Mouse (Mus musculus) kidney, adult 2 months (tissue): ENCODE results near the gene Inpp5f.

Source experiments
- CTCF ChIP-seq: fragments of 200-500 bp; conservative IDR thresholded peaks from 2 replicates; pipeline ENCODE4 v1.5.1; 2011; ENCODE audit warnings: low read depth, mild to moderate bottlenecking, control low read depth, low read length, moderate library complexity, mixed read lengths; ENCODE audit not compliant: insufficient read depth, insufficient read length
- POLR2A ChIP-seq: fragments of 200-500 bp; IDR thresholded peaks from one replicate; pipeline ENCODE4 v1.6.1; 2011; ENCODE audit warnings: low read depth, low read length, control low read depth

DNA sequence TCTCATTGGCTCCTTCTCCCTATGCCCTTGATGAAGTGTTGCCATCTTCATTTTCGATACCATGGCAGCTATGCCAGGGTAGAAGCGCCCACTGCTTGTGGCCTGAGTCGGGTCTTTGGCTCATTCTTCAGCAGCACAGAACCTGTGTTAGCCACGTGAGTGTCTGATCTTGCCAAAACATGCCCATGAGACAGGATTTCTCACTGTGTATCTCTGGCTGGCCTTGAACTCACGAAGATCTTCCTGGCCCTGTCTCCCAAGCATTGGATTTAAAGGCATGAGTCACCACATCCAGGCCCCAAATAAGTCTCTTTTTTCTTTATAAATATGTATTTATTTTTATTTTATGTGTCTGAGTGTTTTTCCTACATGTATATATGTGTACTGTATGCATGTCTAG lies 35.9 kb upstream of the Inpp5f start:
- TF ChIP-seq POLR2A, result no peak
- no peak for TF ChIP-seq CTCF
